Mouse (Mus musculus) adrenal gland, postnatal 25 days (tissue): Measurements from ENCODE around the gene Lrrc49. TPM values are rescaled to one million over a fixed set of nuclear protein-coding genes. Genes with fewer than 3 reads are reported as not detected.
A peak's percentile ranks its signal among the peaks of the same experiment; 100 is the strongest.

Source experiments
- DNase-seq: peaks from one replicate; pipeline ENCODE4 v3.0.0; 2021; ENCODE audit warnings: mixed read lengths
- total RNA-seq: library from RNA; stranded (reverse); gene quantifications from 2 replicates; pipeline ENCODE4 v1.2.3, GENCODE M21; 2021

Lrrc49 gene
- total RNA-seq, 1 experiment from 2014 or later, result 25.7 TPM

DNA sequence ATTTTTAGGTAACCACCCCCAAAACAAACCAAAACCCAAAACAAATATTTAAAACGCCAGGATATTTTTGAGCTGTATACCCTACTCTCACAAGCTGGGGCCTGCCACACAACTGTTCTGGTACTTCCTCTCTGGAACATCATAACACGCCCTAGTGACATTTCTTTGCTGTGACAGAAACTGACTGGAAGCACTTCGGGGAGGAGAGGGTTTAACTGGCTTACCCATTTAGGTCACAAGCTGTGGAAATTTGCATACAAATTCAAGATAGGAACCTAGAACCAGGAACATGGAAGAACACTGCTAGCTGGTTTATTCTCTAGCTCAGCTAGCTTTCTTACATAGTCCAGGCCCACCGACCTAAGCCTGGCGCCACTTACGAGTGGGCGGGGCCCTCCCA lies 92.6 kb downstream of the Lrrc49 start:
- no peak for DNase-seq

DNA sequence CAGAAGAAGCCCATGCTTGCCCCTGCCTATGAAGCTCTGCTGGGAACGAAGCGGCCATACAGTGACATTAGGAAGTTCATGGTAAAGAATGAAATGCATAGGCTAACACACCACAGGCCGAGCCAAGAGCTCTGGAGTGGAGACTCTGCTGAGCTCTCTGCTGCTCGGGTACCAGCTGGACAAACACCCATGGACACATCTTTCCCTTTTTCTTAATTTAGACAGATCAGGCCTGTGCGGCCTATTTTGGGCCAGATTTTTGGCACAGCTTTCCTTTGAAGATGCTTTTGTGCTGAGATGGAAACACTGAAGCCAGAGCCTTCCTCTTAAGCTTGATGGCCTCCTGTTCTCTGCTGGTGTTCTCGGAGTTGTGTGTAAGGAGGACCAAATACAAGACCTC lies 95.0 kb downstream of the Lrrc49 start:
- no peak for DNase-seq

DNA sequence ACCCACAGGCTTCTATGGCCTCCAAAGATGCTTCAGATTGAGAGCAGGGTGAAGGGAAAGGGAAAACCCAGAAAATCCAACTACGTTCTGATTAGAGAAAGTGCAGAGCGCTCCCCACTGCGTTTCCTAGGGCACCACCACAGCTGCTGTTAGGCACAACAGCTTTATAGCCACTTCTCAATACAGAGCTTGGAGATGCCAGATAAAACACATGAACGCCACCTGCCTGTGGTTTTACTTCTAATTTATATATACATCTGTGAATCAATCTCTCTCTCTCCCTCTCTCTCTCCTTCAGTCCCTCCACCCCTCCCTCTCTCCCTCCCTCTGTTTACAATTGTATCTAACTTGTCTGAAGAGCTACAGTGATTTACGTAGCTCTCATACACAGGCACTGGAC lies 95.6 kb downstream of the Lrrc49 start:
- no peak for DNase-seq

DNA sequence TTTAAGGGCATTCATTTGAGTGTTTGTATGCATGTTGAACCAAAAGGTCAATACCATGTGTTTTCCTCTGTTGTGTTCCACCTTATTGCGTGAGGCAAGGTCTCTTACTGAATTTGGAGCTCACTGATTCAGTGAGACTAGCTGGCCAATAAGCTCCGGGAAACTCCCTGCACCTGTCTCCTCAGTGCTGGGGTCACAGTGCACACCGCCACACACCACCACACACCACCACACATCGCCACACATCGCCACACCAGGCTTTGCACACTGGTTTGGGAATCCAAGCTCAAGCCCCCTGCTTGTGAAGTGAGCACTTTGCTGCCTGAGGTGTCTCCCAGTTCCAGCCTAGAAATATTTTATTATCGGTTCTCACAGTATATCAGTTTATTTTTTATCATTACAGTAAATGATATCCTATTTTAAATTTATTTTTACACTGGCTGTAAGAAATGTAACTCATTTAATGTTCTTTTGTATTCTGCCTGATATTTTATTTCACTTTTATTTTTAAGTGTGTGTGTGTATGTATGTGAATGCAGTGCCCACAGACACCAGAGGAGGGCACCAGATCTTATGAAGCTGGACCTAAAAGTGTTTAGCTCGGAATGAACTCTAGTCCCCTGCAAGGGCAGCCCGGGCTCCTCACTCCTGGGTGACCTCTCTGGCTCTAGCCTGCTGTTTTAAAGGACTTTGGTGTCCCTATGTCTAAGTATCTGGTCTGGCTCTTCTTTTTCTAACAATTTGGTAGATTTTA lies 96.9 kb downstream of the Lrrc49 start:
- DNase-seq, result no peak

DNA sequence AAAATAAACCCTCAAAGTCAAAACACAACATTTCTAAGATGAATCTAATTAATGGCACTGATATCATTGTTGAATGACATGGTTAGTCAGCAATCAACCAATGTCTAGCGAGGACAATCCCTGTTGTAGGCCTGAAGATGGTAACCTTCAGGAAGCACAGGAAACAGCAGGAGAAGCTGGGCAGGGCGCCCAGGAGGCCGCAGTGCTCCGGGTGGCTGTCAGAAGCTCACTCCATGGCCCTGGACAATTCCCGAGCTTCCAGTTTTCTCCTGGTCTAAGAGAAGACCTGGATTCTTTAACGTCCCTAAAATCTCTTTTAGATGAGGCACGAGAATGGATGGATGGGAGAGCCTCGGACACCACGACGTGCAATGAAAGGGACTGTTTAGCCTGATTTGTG lies 99.0 kb downstream of the Lrrc49 start:
- DNase-seq, result no peak

DNA sequence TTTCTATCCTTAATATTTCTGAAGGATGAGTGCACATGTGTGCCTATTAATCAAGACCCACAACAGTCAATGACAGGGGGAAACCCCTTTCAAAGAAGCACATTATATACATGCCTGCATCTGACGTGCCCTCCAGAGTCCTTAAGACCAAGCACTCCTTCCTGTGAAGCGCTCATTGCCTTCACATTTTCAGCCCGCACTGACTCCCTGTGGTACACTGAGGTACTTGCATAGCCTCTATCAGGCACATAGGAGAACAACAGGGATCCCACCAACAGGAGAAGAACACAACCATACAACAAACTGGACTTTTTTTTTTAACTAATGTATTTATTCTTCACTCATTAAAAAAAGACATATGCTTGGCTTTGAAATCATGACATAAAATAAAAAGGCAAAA lies 101.0 kb downstream of the Lrrc49 start:
- DNase-seq, result no peak

DNA sequence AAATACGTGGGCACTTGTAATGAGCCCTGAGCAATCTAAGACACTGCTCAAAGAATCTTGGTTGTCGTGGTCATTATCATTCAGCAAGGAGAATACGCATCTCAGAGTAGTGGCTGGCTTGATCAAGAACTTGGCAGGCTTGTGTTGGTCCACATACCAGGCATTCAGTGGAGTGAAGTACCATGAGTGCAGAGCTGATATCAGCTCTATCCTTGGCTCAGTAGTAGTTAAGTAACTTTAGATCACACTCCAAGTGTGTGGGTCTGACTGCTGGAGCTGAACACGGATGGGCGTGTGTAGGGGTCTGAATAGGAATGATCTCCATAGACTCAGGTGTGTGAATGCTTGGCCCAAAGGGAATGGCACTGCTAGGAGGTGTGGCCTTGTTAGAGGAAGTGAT lies 102.8 kb downstream of the Lrrc49 start:
- DNase-seq, result no peak

DNA sequence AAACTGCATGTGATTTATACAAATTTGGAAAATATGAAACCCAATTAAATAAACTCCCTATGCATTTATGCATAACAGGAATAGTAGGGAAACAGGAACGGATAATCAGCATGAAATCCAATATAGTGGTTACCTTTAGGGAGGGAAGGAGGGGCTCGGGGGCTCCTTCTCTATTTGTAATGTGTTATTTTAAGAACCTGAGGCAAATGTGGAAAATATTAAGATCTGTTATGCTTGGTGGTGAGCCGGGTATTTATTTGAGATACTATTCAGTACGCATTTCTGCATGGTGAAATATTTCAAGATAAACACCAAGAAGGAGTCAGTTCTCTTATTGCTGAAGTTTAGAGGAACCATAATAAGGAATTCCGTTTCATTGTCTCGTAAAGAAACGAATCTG lies 105.4 kb downstream of the Lrrc49 start:
- DNase-seq, result no peak

DNA sequence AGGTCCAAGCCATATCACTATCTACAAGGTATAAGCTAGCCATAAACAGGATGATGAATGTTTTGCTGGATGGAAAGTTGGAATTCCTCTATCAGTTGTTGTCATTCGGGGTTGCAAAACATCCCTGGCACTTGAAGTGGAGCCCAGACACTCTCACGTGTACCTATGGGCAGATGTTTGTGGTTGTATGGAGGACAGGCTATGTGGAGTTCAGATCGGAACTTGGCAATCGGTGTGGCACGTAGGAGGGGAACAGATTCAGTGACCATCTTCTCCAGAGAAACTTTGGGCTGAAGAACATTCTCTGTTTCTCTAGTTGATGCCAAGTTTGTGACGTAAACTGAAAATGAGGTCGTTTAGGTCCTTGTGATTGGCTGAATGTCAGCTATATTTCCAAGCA lies 114.9 kb downstream of the Lrrc49 start:
- no peak for DNase-seq

DNA sequence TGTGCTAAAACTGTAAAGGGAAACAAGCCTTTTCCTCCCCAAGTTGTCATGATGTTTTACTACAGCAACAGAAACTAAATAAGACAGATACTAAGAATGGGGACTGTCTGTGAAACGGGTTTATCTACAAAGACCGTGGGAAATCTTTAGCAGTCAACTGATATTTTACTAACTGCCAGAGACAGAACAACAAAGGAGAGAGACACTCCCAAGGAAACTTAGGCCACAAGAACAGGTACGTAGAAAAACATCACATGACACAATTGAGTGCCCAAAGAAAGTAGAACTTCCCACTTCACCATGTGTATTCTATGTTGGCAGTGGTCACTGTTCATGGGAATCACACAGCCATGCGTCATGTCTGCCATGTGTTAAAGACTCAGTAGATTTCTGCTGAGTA lies 116.2 kb downstream of the Lrrc49 start:
- DNase-seq, result no peak

DNA sequence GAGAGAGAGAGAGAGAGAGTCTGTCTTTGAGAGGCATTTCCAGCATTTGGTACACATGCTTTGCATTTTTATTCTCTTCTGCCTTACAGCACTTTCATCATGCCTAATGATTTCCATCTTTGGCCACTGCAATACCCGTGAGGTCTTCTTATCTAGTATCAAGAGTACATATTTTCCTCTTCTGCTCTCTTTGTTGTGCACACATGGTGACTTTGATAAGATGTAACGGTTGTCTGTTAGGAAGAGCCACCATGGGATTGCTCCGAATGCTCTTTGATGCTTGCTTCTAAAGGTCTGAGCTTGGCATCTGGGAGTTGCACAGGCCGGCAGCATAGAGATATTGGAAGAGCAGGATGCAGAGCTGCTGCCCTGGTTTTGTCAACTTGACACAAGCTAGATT lies 116.9 kb downstream of the Lrrc49 start:
- no peak for DNase-seq

DNA sequence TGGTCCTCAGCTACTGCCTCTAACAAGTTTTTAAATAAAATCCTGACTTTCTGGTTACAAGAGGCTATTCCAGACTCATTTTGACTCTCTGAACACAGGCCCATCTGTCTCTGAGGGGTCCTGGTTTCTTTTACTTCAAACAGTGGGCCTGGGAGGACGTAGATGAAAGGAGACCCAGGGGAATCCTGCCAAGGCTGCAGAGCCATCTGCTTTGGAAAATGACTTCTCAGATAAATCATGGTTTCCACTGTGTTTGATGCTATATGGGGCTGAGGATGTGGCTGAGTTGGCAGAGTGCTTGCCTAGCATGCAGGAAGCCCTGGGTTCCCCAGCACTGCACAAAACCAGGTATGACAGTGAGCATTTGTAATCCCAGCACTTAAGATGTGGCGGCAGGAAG lies 118.6 kb downstream of the Lrrc49 start:
- no peak for DNase-seq

DNA sequence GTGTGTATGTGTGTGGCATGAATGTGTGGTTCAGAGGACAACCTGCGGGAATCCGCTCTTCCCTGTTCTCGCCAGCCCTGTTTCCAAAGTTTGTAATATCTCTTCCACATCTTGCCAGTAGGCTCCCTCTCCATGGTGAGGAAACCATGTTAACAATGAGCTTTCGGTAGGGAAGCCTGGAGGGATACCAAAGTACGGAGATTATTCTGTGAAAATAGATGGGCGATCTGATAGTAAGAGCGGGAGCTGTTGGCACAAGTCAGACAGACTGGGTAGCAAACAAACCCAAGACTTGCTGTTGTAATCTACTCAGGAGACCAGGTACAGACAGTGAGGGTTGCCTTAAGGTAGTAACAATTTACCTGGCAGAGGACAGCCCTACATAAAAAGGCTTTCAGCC lies 124.1 kb downstream of the Lrrc49 start:
- no peak for DNase-seq

DNA sequence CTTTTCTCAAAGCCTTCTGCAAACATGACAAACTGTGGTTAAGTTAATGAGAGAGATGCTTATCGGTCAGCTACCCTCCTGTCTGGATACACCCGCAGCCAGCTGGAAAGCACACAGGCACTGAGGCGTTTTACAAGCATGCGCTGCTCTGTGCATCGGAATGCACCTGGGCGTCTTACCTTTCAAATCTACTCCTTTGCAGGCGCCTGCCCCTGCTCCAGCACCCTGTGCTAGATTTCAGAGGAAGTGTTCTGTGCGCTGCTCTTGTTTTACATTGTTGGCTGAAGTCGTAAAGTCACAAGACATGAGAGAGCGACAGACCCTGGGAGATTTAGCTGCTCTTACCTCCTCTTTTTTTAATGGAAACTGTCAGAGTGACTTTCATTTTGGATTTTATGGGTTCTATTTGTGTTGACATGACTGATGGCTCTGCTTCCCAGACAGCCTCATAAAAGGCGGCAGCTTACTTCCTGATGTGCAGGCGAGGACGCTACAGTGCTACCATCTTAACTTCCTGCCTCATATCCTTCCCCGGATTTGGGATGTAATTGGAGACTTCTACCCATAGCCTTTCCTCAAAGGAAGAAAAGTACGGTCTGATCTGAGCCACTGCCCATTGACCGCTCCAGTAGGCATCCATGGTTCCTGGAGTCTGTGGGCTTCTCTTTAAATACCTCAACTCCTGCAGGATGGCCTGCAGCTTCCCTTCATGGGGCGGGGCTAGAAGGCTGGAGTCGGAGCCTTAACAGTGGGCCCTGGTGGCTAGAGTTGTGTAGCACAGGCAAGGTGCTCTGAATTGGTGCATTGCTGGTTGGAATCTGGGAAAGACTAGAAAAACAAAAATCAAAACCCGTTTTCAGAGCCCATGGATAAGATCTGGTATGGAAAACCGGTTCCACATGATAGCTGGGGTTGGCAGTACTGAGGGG lies 125.3 kb downstream of the Lrrc49 start:
- peak; percentile 5 for DNase-seq

DNA sequence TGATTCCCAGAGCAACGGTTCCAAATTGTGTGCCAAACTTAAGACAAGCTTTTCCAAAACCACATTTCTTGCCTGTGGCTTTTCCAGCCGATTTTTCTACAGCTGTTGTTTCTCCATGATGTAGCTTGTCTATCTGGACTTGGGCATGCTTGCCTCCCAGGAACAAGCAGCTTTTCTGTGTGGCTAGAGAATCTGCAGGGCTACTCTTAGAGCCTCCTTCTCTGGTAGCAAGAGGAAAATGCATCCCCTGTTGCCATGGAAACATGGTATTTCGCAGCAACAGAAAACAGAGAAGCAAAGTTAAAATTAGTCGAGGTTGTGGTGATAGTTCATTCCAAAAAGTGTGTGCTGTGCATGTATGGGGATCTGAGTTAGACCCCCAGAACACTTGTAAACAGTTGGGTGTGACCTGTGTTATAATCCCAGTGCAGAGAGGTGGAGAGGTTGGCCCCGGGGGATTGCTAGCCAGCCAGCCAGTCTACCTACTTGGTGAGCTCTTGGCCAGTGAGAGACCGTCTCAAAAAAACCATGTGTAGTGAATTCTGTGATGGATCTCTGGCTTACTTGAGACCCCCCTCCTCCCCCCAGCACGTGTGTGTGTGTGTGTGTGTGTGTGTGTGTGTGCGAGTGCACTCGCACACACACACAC lies 126.2 kb downstream of the Lrrc49 start:
- DNase-seq, result no peak

DNA sequence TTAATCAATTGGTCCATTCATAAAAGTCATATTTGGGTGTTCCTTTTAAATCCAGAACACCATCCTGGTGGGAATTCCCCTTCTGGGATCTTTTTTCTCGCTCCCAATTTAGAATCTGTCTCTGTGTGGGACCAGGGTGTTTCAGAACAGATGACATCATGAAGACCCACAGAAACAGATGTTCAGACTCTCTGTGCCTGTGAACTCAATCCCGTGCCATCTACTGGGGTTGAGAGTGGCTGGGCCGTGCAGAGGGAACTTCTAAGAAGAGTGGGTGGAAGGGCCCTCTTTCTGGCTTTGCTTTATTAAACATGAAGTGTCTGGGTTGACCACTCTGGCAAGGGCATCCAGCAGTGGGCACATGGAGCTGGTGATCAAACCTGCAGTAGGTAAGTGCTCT lies 129.5 kb downstream of the Lrrc49 start:
- DNase-seq, result no peak

DNA sequence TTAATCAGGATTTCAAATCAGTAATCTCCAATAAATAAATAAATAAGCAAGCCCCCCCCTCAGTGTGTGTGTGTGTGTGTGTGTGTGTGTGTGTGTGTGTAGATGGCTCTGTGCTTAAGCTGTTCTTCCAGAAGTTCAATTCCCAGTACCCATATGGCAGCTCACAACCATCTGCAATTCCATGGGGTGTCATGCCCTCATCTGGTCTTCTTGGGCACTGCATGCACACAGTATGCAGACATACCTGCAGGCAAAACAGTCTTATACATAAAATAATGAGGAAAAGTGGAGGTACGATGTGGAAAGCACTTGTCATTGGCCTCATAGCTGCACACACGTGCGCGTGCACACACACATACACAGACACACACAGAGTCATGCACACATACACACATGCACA lies 136.7 kb downstream of the Lrrc49 start:
- DNase-seq, result no peak

DNA sequence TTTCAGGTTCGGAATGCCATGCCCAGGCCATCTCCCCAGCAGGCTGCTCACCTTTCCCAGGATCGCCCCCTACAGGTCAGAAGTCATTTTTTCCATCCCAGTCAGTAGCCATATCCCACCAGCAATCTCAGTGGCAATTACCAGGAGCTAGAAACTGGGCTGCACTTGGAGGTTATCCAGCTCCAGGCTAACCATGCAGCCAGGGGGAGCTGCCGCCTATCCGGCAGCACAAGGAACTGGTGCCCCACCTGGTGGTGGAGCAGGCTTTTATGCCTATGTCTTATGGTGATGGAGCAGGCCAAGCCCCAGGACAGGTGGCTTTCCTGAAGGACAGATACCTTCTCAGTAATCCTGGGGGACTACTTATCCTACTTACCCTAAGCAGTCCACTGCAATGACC lies 139.8 kb downstream of the Lrrc49 start:
- DNase-seq, result peak; percentile 57

DNA sequence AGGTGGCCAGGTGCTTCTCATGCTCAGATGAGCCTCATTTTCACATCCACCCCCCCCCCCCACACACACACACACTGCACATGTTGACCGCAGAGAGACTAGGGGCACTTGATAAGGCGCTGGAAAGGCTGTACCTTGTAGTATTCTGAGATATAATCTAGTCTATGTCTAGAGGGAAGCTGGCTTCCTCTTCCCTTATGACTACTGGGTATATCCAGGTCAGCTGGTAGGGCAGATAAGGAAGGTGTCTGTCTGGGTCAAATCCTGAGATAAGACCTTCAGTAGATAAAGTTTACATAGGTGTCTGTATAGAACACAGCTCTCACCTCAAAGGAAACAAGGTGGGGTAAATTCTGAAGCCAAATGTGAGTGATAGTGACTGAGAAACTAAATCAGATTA lies 141.8 kb downstream of the Lrrc49 start:
- DNase-seq, result no peak

DNA sequence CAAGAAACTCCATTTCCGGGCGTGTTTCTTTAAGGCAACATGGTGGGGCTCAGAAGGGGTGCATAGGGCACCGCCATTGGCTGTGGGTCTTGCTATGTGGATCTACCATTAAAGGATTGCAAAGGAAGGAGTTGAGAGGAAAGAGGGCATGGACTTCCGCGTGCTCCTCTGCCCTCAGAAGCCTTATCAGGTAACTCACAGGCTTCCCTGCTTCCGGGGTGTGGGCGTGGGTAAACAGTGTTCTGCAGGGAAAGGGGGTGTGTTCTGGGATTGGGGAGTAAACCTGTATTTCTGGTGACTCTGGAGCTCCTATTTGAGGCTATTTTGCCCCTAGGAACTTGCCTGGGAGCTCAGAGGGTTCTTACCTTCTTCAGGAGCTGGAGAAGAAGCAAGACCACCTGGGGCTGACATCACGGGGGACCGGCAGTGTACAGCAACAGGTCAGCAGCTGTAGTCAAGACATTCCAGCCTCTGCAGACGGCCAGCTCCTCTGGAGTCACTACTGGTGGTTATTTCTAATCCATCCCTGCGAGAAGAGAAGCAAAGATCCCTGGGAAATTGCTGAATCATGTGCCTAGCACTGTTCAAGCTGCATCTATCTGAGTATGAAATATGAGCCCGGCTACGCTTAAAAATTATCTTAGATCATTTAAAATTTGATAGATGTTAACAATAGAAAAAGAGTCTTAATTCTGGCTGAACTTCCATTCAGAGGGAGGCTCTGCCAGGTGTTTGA lies 142.4 kb downstream of the Lrrc49 start:
- no peak for DNase-seq

DNA sequence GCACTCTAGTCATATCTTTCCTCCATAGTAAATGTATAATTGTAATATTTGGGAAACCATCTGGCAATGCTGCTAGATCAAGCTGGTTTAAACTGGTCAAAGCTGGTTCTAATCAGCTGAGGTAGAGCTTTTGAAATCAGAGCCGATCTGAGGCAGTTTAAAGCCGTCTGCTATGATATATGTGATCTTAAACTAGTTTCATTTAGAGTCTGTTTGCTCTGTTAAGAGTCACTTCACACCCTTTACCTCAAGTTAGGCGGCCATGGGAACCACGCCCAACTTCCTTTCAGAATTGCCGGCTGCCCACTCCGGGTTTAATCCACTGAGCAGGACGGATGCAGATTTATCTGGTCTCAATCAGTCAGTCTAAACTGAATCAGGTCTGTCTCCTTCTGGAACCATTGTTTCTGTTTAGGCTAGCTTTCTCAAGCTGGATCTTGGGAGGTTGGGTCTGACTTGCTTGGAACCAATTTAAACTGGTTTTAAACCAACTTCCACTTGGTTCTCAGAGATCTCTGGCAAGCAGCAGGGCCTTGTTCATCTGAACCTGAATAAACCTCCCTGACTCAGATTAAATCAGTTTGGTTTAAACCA lies 144.4 kb downstream of the Lrrc49 start:
- DNase-seq, result no peak

DNA sequence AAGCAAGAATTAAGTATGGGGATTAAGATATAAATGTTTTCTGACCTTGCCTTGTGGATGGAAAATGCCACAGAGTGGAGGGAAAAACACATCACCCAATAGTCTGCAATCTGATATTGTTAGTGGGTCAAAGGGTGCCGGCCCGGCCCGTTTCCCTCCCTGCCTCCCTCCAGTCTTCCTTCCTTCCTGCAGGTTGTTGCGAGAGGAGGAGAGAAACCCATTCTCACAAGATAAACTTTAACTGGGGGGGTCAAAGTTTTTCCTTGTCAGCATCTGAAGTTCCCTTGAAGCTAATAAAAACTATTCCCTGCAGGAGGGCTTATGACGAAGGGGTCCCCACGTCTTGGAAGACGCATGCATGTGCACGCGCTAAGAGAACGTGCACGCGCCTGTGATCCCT lies 157.6 kb downstream of the Lrrc49 start:
- DNase-seq, result no peak
